Mouse (Mus musculus) olfactory bulb, adult 2 months (tissue): Measurements from ENCODE around the gene Olfr671.

Experiments used
- CTCF ChIP-seq: fragments of 200-500 bp; IDR thresholded peaks from 2 replicates; pipeline ENCODE4 v1.5.1; 2012; ENCODE audit warnings: low read depth, mild to moderate bottlenecking, low read length, moderate library complexity; ENCODE audit not compliant: insufficient read depth
- POLR2A ChIP-seq: fragments of 200-500 bp; IDR thresholded peaks from 2 replicates; pipeline ENCODE4 v1.6.1; 2012; ENCODE audit warnings: mild to moderate bottlenecking, low read depth, low read length, moderate library complexity; ENCODE audit not compliant: insufficient read depth

DNA sequence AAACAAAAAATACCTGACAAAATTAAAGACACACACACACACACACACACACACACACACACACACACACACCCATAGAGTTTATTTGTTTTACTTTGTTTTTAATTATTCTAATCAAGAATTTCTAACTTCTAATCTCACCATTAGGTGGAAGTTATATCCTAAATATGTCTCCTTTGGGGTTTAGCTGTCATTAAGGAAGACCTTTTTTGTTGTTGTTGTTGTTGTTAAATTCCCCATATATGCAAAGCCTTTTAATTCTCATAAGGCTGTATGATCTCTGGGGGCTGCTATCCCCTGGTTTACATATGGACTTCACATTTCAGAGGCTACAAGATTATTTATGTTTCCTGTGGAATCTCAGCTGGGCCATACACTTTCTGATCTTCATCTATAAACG, 45.0 kb downstream of the Olfr671 start, which contains the start of gene Olfr669:
- TF ChIP-seq POLR2A (no peak), CTCF (no peak)
